Mouse (Mus musculus) lung, embryonic 14.5 days (tissue): ENCODE measurements around the gene Olfr135. TPM values are rescaled to one million over a fixed set of nuclear protein-coding genes. Genes with fewer than 3 reads are reported as not detected.

Experiments
- ATAC-seq: fragments of 200-750 bp; cut with Nextera tagmentation; 2 replicates; pipeline ENCODE4 v1.8.0; 2017; ENCODE audit warnings: mild to moderate bottlenecking, moderate TSS enrichment, moderate library complexity; ENCODE audit not compliant: insufficient read depth
- DNase-seq: peaks from one replicate; pipeline ENCODE4 v3.0.0-alpha.2; 2015
- H3K27ac ChIP-seq: fragments of 300-500 bp; sonication (generic); 2 replicates; pipeline ENCODE4 v1.5.1; 2014; ENCODE audit warnings: low read depth, mild to moderate bottlenecking, moderate library complexity
- H3K27me3 ChIP-seq: fragments of 300-500 bp; sonication (generic); 2 replicates; pipeline ENCODE4 v1.6.1; 2014; ENCODE audit warnings: low read length, control low read depth; ENCODE audit not compliant: insufficient read depth
- H3K36me3 ChIP-seq: fragments of 300-500 bp; sonication (generic); 2 replicates; pipeline ENCODE4 v1.6.1; 2014; ENCODE audit warnings: control low read depth; ENCODE audit not compliant: insufficient read depth
- H3K4me1 ChIP-seq: fragments of 300-500 bp; sonication (generic); 2 replicates; pipeline ENCODE4 v1.6.1; 2014; ENCODE audit warnings: antibody characterized with exemption, control low read depth; ENCODE audit not compliant: insufficient read depth
- H3K4me2 ChIP-seq: fragments of 300-500 bp; sonication (generic); 2 replicates; pipeline ENCODE4 v1.6.1; 2014; ENCODE audit warnings: mild to moderate bottlenecking
- H3K4me3 ChIP-seq: fragments of 300-500 bp; sonication (generic); 2 replicates; pipeline ENCODE4 v1.5.1; 2014; ENCODE audit warnings: low read depth, low read length
- H3K9ac ChIP-seq: fragments of 300-500 bp; sonication (generic); 2 replicates; pipeline ENCODE4 v1.6.1; 2014
- H3K9me3 ChIP-seq: fragments of 300-500 bp; sonication (generic); 2 replicates; pipeline ENCODE4 v1.6.1; 2016; ENCODE audit warnings: low read depth, low read length, control low read depth
- CTCF ChIP-seq: IDR thresholded peaks from 2 replicates; pipeline ENCODE4 v1.5.1; 2016; ENCODE audit warnings: antibody characterized with exemption, low read depth
- WGBS: fragments of 180-500 bp; shearing (Covaris S2); extraction: QIAGEN DNeasy Blood & Tissue Kit; methylation state at CpG from one replicate; pipeline ENCODE4 v1.1.7; 2014; 5-methylcytosine and 5-hydroxymethylcytosine counted together
- polyA plus RNA-seq: library from polyadenylated mRNA; unstranded; fragments of >200 nt; fragmentation: Nextera tagmentation; extraction: Ambion mirVana; gene quantifications from 2 replicates; pipeline ENCODE4 v1.2.1, GENCODE M21; 2014

Olfr135 gene
- not detected in 2 replicates for polyA plus RNA-seq

DNA sequence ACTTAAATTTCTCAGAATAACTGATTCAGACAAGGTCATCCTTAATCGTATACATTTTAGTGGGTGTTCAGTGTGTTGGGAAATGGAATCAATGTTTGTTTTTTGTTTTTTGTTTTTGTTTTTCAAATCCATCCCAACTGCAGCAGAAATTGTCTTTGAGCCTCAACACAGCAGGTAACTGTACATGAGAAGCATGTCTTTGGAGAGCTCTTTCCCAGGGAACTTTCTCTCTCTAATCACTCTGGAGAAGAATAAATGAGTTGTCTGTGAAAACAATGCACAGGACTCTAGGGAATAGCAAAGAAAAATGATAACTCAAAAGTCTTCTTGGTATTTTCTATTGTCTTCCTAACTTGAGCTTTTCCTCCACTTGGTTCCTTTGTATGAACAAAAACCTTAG is at the start of gene Olfr135:
Olfr135 (plus strand) TSS at position 301 of the 400 bp plus-strand sequence.
- no peaks in the 10 kb centered on the region for H3K4me1 ChIP-seq
- no peaks in the 10 kb centered on the region for H3K9me3 ChIP-seq
- TF ChIP-seq CTCF: no peak
- H3K27ac ChIP-seq: no peak within 1 kb of the TSS
- WGBS: 92% methylated on average over 1 of the region's 1 CpGs
- no peak within 1 kb of the TSS for H3K4me3 ChIP-seq
- DNase-seq (no peak), ATAC-seq (no peak)
- H3K9ac ChIP-seq: no peak within 1 kb of the TSS
- no peaks in the 10 kb centered on the region for H3K36me3 ChIP-seq
- H3K27me3 ChIP-seq: no peaks in the 10 kb centered on the region
- H3K4me2 ChIP-seq: no peak within 1 kb of the TSS

DNA sequence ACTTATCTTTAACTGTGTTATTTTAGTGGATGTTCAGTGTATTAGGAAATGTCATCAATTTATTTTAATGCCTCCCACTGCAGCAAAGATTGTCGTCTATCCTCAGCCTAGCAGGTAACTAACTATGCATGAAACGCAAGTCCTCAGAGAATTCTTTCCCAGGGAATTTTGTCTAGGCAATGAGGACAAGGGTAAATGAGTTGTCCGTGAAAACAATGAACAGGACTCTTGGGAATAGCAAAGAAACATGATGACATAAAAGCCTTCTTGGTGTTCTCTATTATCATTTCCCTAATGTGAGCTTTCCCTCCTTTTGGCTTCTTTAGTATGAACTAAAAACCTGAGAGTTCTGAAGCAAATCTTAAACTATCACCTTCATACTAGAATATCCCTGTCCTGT is 33.0 kb upstream of the Olfr135 start, which contains the start of gene Olfr134:
Olfr134 (plus strand) TSS at position 301 of the 400 bp plus-strand sequence.
- Histone ChIP-seq H3K4me1 (no peaks in the 10 kb centered on the region), H3K36me3 (no peaks in the 10 kb centered on the region), H3K4me3 (no peak within 1 kb of the TSS), H3K27ac (no peak within 1 kb of the TSS), H3K4me2 (no peak within 1 kb of the TSS), H3K27me3 (no peaks in the 10 kb centered on the region), H3K9ac (no peak within 1 kb of the TSS), H3K9me3 (no peaks in the 10 kb centered on the region)
- 66% methylated on average over 3 of the region's 3 CpGs for WGBS
- TF ChIP-seq CTCF: no peak
- DNase-seq (no peak), ATAC-seq (no peak)

Other genes starting within 250 kb of the Olfr135 start
- gene Olfr129, start 144.3 kb upstream of the Olfr135 start, polyA plus RNA-seq: not detected in 2 replicates
- not detected in 2 replicates for gene Olfr130, start 140.4 kb upstream of the Olfr135 start, polyA plus RNA-seq
- gene Olfr131, start 115.6 kb upstream of the Olfr135 start, polyA plus RNA-seq: not detected in 2 replicates
- not detected in 2 replicates for gene Olfr132, start 69.8 kb upstream of the Olfr135 start, polyA plus RNA-seq
- gene Olfr133, start 59.1 kb upstream of the Olfr135 start, polyA plus RNA-seq: not detected in 2 replicates
- gene Olfr134, start 32.9 kb upstream of the Olfr135 start, polyA plus RNA-seq: not detected in 2 replicates
- not detected in 2 replicates for gene Olfr138, start 56.7 kb downstream of the Olfr135 start, polyA plus RNA-seq
- not detected in 2 replicates for gene Olfr137, start 103.2 kb downstream of the Olfr135 start, polyA plus RNA-seq
- not detected in 2 replicates for gene Olfr136, start 125.5 kb downstream of the Olfr135 start, polyA plus RNA-seq
- not detected in 2 replicates for gene Esp36, start 215.8 kb downstream of the Olfr135 start, polyA plus RNA-seq